Mouse (Mus musculus): ENCODE data around the gene Olfr1423.
"Not testable (repeated sequence)": the region's sequence is repeated elsewhere in the genome, so short reads cannot be mapped to it uniquely, and the experiment has no call there.

Gene Olfr1423

GRCm38 (mm10) chr19:12041217-12041616 lies at the start of gene Olfr1423:
TSS of gene Olfr1423 (minus strand) at chr19:12041317.
- DNase-seq (ENCODE audit: low read depth): no peak

- DNase-seq (ENCODE audit: low read depth): not testable (repeated sequence)
These were observed 36.5 kb upstream of the Olfr1423 start, which contains the start of gene Olfr1425 for GRCm38 (mm10) chr19:12077631-12078030. TSS of gene Olfr1425 (minus strand) at chr19:12077731.

GRCm38 (mm10) chr19:12069546-12069945 lies 28.4 kb upstream of the Olfr1423 start:
- not testable (repeated sequence) for DNase-seq (ENCODE audit: low read depth)

GRCm38 (mm10) chr19:12067806-12068205 lies 26.7 kb upstream of the Olfr1423 start:
- not testable (repeated sequence) for DNase-seq (ENCODE audit: low read depth)

DNA sequence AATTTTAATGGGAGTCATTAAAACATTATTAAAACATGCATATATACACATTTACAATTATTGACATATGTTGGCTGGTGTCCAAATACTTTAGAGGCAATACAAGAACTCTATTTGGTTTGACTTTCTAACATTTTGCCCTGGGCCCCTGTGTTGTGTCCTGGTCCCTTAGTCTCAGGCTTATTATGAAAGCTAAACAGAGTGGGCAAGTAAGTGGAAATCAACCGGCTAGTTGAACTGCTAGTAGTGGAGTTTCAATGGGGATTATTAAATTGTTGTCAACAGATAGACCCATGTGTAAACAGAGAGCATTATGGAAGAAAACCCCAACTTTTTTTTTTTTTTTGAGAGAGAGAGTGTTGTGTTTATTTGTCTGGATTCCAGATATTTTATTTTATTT lies 21.5 kb upstream of the Olfr1423 start, which contains the start of gene Olfr1424:
Olfr1424 (minus strand) TSS at position 101 of the 400 bp plus-strand sequence.
- DNase-seq (ENCODE audit: low read depth): not testable (repeated sequence)

DNA sequence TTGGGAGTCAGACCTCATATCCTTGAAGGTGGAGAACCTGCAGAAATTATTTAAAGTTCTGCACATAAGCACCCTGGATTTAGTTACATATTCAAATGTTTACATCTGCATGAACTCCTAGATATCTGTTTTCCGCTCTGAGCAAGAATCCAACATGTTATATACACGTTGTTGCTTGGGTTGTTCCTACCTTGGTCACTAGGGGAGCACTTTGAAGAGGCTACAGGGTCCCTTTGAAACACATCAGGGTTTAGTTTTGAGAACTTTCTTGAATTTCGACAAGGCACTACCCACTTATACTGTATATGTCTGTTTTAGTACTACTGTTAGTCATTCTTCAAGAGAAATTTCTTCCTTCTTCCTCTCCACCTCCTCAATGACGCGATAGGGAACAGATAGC lies 2.0 kb upstream of the Olfr1423 start:
- DNase-seq (ENCODE audit: low read depth): no peak

DNA sequence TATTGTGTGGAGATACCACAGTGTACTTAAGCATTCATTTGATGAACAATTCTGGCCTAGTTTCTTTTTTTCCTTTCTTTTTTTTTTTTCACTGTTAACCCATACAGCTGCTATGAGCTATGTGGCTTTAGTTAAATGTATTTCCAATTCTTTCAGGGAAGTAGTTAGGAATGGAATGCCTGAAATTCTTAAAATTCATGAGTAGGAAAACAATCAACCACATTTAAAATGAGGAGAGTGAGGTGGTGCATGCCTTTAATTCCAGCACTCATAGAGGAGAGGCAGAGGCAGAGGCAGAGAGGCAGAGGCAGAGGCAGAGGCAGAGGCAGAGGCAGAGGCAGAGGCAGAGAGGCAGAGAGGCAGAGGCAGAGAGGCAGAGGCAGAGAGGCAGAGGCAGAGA lies 3.4 kb downstream of the Olfr1423 start:
- no peak for DNase-seq (ENCODE audit: low read depth)

GRCm38 (mm10) chr19:12026606-12027005 lies 14.5 kb downstream of the Olfr1423 start:
- no peak for DNase-seq (ENCODE audit: low read depth)

DNA sequence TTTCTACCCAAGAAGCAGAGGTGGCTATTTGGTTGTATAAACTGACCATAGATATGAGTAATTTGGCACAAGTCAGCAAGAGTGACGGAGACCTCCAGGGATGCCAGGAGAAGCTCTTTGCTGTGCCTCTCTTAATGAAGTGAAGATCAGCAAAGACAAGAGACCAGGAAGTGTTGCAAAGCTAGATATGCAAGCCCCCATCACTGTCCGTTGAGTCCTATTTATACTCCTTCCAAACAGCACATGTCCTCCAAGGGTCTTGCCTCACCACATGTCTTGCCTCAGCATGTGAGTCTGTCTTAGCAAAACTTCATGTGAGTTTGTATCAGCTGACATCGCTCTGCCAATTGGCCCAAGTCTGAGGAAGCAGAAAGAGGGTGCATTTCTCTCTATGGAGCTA lies 15.8 kb downstream of the Olfr1423 start:
- no peak for DNase-seq (ENCODE audit: low read depth)

GRCm38 (mm10) chr19:12024149-12024548 lies 17.0 kb downstream of the Olfr1423 start:
- DNase-seq (ENCODE audit: low read depth): no peak

DNA sequence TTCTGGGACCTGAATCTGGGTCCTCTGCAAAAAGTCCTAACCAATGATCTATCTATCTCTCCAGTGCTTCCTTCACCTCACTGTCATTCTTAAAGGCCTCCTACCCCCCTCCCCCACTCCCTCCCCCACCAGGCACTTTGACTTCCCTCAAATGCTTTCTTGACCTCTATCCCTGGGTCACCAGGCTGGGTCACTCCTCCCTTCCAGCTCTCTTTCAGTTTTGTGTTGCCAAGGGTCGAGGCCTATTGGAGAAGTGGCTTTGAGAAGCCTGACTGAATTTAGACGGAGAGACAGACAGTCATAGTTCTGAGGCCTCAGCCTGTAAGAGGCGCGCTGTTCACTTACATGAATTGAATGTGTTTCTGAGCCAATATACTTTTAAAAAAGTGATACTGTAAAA lies 24.9 kb downstream of the Olfr1423 start:
- DNase-seq (ENCODE audit: low read depth): no peak

GRCm38 (mm10) chr19:12015708-12016107 lies 25.4 kb downstream of the Olfr1423 start:
- DNase-seq (ENCODE audit: low read depth): no peak

DNA sequence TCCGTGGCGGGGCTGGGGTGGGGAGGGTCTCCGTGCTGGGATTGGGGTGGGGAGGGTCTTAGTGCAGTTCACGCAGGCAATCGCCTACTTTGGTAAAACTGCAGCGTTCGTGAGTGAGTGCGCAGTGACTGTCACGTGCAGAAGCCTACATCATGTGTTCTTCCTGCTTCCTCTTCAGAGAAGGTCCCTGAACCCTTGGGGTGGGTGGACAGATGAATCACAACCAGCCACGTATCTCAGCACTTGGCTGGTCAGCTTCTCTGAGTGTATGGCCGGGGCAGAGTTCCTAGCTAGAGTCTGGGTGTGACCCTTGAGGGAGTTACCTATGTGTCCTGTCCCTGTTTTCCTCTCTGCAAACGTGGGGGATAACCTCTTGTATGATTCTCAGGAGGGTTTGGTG lies 27.9 kb downstream of the Olfr1423 start:
- DNase-seq (ENCODE audit: low read depth): no peak

GRCm38 (mm10) chr19:12012615-12013014 lies 28.5 kb downstream of the Olfr1423 start:
- DNase-seq (ENCODE audit: low read depth): no peak

GRCm38 (mm10) chr19:12011560-12012556 lies 29.3 kb downstream of the Olfr1423 start:
- DNase-seq (ENCODE audit: low read depth): peak; percentile 97

GRCm38 (mm10) chr19:12010916-12011559 lies 30.1 kb downstream of the Olfr1423 start:
- DNase-seq (ENCODE audit: low read depth): peak; percentile 93

DNA sequence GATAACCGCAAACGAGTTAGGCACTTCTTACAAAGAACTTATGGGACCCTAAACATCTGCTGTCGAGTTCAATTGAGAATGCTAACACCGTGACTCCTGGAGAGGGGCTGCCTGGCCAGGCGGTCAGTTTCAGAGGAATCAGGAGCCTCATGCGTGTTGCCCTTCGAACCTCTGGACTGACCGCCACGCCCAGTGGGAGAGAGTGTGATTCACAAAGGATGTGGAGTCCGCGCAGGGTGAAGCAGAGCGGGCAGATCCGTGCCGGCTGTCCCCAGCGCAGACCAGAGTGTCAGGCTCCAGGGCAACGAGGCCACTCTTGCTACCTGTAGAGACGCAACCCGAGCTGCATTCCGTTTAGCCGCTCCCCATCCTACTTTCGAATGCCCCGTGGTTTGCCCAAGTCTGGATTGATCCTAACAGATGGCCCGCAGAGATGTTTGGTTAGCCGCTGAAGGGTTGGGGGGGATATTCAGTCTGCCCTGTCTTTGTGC lies 30.8 kb downstream of the Olfr1423 start:
- no peak for DNase-seq (ENCODE audit: low read depth)

DNA sequence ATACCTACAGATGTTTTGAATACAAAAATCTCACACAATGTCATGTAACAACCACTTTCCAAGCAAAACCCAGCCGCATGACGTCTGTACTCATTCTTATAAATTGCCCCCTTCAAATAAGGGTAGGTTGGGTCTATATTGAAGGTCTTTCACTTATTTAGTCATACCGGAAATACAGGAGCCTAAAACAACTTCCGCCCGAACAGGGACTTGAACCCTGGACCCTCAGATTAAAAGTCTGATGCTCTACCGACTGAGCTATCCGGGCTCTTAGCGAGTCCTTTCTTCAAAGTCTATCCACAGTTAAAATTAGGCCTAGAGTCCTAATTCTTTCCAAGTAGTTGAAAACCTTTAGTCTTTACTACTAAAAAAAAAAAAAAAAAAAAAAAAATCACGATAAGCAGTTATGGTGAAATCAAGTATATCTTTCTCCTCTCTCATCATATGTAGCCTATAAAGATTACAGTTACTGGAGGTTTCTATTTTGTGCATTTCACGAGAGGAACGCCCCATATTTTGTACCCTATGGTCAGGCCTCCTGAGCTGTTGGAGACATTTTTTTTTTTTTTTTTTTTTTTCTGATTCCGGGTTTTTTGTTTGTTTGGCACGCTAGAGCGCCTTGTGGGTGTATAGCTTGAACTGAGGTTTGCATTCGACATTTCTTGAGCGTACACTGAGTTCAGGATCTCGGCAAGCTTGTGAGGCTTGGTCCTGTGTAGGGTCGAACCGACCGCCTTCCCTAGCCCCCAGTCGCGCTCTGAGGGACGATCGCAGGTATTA lies 31.4 kb downstream of the Olfr1423 start:
- DNase-seq (ENCODE audit: low read depth): no peak

- DNase-seq (ENCODE audit: low read depth): no peak
These were observed 32.4 kb downstream of the Olfr1423 start for GRCm38 (mm10) chr19:12008410-12009380.

GRCm38 (mm10) chr19:12007105-12007931 lies 33.8 kb downstream of the Olfr1423 start:
- DNase-seq (ENCODE audit: low read depth): no peak
